Mouse (Mus musculus): ENCODE results near the gene Tcp10c. TPM values are rescaled to one million over a fixed set of nuclear protein-coding genes. Genes with fewer than 3 reads are reported as not detected.
"Not testable (repeated sequence)": the region's sequence is repeated elsewhere in the genome, so short reads cannot be mapped to it uniquely, and the experiment has no call there.

The Tcp10c gene
- polyA plus RNA-seq, 1 experiment from 2014 or later: not detected

DNA sequence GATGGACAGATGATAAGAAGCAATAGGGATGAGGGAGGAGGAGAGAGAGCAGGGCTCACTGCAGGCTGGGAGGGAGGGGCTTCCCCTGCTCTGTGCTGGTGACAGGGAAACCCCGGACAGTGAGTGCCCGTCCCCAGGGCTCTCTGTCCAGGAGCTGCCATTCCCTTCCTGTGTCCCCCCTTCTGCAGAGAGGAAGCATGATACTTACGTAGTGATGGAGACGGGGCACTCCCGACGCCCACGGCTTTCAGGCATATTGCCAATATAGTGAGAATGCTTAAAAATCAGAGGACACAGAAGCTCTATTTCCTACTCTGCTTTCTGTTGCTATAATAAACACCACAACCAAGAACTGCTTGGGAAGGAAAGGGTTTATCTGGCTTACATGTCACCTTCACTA is 14.3 kb downstream of the Tcp10c start:
- not testable (repeated sequence) for H3K4me1 ChIP-seq (ENCODE audit: insufficient read depth, low read depth, low read length); H3K9me3 ChIP-seq (ENCODE audit: low read length); H3K4me2 ChIP-seq (replicated peaks; ENCODE audit: low read depth, low read length); H3K4me3 ChIP-seq (ENCODE audit: low read depth, low read length); DNase-seq (ENCODE audit: low spot score); H3K27ac ChIP-seq (ENCODE audit: low read length); H3K9ac ChIP-seq (replicated peaks; ENCODE audit: low read depth); H3K27me3 ChIP-seq (replicated peaks; ENCODE audit: insufficient read depth, low read length); H3K36me3 ChIP-seq (ENCODE audit: insufficient read depth, low read length); ATAC-seq
- 80% methylated on average over 5 of the region's 7 CpGs for WGBS

DNA sequence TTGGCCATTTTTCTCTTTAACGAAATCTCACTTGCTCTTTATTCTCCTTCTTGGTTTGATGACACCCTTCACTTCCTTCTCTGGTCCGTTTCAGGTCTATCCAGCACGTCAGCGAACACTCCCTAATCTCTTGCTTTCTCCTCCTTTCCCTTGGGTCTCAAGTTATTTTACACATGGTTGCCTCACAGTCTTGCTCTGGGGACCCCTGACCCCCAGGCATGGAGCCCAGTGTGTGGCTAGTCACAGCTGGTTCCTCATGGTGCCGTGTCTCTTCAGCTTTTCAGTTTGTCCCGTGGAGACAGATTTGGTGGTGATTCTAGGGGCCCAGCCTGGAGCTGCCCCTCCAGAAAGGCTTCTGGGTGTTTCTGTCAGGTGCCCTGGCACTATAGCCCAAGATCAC is 16.4 kb downstream of the Tcp10c start:
- not testable (repeated sequence) for H3K4me2 ChIP-seq (replicated peaks; ENCODE audit: low read depth, low read length); H3K9me3 ChIP-seq (ENCODE audit: low read length); H3K36me3 ChIP-seq (ENCODE audit: insufficient read depth, low read length); H3K4me1 ChIP-seq (ENCODE audit: insufficient read depth, low read depth, low read length); H3K4me3 ChIP-seq (ENCODE audit: low read depth, low read length); H3K9ac ChIP-seq (replicated peaks; ENCODE audit: low read depth); ATAC-seq; H3K27ac ChIP-seq (ENCODE audit: low read length); DNase-seq (ENCODE audit: low spot score); H3K27me3 ChIP-seq (replicated peaks; ENCODE audit: insufficient read depth, low read length)
- WGBS: 55% methylated on average over 4 of the region's 6 CpGs

DNA sequence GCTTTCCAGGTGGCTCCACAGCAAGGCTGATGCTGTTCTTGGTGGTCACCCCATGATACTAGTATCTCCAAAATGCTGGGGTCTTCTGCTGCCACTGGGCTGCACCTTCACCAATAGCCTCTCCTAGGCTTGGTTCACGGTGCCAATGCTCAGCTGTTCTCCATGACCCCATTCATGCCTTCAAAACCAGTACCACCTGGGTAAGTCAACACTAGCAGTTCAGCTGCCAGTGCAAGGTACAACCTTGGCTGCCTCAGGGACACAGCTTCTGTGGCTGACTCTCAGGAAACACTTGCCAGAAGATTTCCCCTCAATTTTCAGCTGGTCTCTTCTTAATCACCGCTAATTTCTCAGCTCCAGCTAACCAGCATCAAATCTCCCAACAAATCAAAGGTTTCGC is 24.0 kb downstream of the Tcp10c start:
- H3K4me3 ChIP-seq (ENCODE audit: low read depth, low read length); ATAC-seq; H3K27ac ChIP-seq (ENCODE audit: low read length); H3K9me3 ChIP-seq (ENCODE audit: low read length); H3K4me2 ChIP-seq (replicated peaks; ENCODE audit: low read depth, low read length); H3K27me3 ChIP-seq (replicated peaks; ENCODE audit: insufficient read depth, low read length); DNase-seq (ENCODE audit: low spot score); H3K36me3 ChIP-seq (ENCODE audit: insufficient read depth, low read length); H3K9ac ChIP-seq (replicated peaks; ENCODE audit: low read depth); H3K4me1 ChIP-seq (ENCODE audit: insufficient read depth, low read depth, low read length): not testable (repeated sequence)
- WGBS: 70% methylated on average over 3 of the region's 3 CpGs

DNA sequence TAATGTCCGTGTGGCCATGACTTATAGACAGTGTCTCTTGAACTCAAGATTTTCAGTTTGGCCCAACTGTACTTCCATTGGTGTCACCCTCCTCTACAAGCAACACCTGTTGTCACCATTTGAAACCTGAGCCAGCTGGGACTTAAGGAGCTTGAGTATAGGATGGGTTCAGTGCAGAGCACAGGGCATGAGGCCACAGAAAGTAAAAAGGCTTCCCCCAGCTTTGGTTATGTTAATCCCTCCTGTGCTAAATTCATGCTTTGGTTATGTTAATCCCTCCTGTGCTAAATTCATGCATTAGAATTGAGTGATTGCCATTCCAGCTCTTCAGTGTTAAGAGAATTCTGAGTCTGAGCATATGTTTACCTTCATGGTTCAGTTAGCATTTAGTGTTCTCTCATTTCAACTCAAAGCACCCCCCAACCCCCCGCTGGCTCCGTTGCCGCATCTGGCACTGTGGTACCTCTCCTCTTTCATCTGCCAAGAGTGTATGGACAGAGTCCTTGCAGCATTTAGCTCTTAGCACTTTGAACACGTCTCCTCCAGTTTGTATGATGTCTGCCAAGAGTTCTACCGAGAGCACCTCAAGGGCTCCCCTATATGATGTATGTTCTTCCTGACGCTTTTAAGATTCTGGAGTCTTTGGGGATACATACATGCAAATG is 25.7 kb downstream of the Tcp10c start:
- not testable (repeated sequence) for H3K9ac ChIP-seq (replicated peaks; ENCODE audit: low read depth); H3K4me3 ChIP-seq (ENCODE audit: low read depth, low read length); H3K9me3 ChIP-seq (ENCODE audit: low read length); H3K4me2 ChIP-seq (replicated peaks; ENCODE audit: low read depth, low read length); H3K4me1 ChIP-seq (ENCODE audit: insufficient read depth, low read depth, low read length); H3K36me3 ChIP-seq (ENCODE audit: insufficient read depth, low read length); H3K27ac ChIP-seq (ENCODE audit: low read length); H3K27me3 ChIP-seq (replicated peaks; ENCODE audit: insufficient read depth, low read length); DNase-seq (ENCODE audit: low spot score); ATAC-seq
- 81% methylated on average over 4 of the region's 7 CpGs for WGBS

DNA sequence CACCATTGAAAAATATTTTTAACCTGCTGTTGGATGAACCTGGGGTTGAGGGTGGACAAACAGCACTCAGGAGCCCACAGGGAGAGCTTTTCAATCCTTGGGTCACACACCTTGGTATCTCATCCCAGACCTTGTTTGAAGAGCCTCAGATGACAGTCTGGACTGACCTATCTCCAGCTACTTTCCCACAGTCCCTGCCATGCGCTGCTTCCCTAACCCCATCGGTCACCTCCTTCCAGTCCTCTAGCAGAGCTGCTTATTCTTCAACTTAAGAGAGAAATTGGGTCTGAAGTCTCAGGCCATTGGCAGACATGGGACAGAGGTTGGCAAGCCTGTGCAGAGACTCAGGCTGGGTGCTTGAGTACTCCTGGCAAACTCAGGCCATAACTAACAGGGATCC is 26.9 kb downstream of the Tcp10c start:
- ATAC-seq: not testable (repeated sequence)
- WGBS: 92% methylated on average over 2 of the region's 2 CpGs

DNA sequence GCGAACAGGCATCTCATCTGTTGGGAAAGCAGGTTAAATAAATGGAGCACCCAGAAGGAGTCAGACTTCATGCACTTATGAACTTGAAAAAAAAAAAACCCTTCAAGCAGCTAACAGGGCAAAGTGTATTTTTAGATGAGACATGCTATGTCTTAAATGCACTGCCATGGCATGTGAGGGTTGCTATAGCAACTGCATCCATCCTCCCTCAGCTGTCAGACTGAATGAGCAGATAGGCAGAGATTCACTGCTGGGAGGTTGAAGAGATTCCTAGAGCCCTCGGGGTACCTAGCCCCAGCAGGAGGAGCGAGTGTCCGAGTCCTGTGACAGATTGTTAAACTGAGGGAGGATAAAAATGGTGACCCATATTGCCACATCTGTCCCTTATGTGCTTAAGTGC is 36.6 kb downstream of the Tcp10c start:
- DNase-seq (ENCODE audit: low spot score); H3K4me3 ChIP-seq (ENCODE audit: low read depth, low read length); H3K9me3 ChIP-seq (ENCODE audit: low read length); H3K27ac ChIP-seq (ENCODE audit: low read length); H3K4me1 ChIP-seq (ENCODE audit: insufficient read depth, low read depth, low read length); H3K4me2 ChIP-seq (replicated peaks; ENCODE audit: low read depth, low read length); H3K27me3 ChIP-seq (replicated peaks; ENCODE audit: insufficient read depth, low read length); H3K9ac ChIP-seq (replicated peaks; ENCODE audit: low read depth); H3K36me3 ChIP-seq (ENCODE audit: insufficient read depth, low read length); ATAC-seq: not testable (repeated sequence)
- no CpG with 5 or more reads among the region's 4 CpGs for WGBS

More for the DNA sequence above, 26.9 kb downstream of the Tcp10c start:
- not testable (repeated sequence) for H3K4me3 ChIP-seq (ENCODE audit: low read depth, low read length); H3K36me3 ChIP-seq (ENCODE audit: insufficient read depth, low read length); DNase-seq (ENCODE audit: low spot score); H3K9ac ChIP-seq (replicated peaks; ENCODE audit: low read depth); H3K27me3 ChIP-seq (replicated peaks; ENCODE audit: insufficient read depth, low read length); H3K4me2 ChIP-seq (replicated peaks; ENCODE audit: low read depth, low read length); H3K4me1 ChIP-seq (ENCODE audit: insufficient read depth, low read depth, low read length); H3K9me3 ChIP-seq (ENCODE audit: low read length); H3K27ac ChIP-seq (ENCODE audit: low read length)

- H3K27me3 ChIP-seq (replicated peaks; ENCODE audit: insufficient read depth, low read length); H3K36me3 ChIP-seq (ENCODE audit: insufficient read depth, low read length); ATAC-seq; H3K4me2 ChIP-seq (replicated peaks; ENCODE audit: low read depth, low read length); H3K9me3 ChIP-seq (ENCODE audit: low read length); DNase-seq (ENCODE audit: low spot score); H3K4me3 ChIP-seq (ENCODE audit: low read depth, low read length); H3K27ac ChIP-seq (ENCODE audit: low read length); H3K9ac ChIP-seq (replicated peaks; ENCODE audit: low read depth); H3K4me1 ChIP-seq (ENCODE audit: insufficient read depth, low read depth, low read length): not testable (repeated sequence)
- WGBS: 81% methylated on average over 4 of the region's 5 CpGs
These were observed 45.6 kb downstream of the Tcp10c start for GRCm38 (mm10) chr17:13399961-13400360.

DNA sequence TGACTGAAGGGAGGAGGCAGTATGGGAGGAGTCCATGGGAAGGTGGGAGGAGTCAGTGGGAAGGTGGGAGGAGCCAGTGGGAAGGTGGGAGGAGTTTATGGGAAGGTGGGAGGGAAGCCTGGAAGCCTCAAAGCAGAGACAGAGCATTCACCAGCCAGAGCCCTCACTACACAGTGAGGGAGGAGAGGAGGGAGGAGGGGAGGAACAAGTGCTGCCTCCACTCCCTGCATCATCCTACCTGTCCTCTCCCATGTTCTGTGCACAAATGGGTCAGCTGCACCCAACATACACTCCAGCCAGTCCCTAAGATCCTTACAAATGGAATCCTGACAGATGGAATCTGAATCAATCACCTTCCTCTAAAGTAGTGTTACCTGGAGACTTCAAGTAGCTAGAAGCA is 47.7 kb downstream of the Tcp10c start:
- not testable (repeated sequence) for H3K27ac ChIP-seq (ENCODE audit: low read length); H3K9ac ChIP-seq (replicated peaks; ENCODE audit: low read depth); H3K9me3 ChIP-seq (ENCODE audit: low read length); DNase-seq (ENCODE audit: low spot score); H3K36me3 ChIP-seq (ENCODE audit: insufficient read depth, low read length); H3K4me2 ChIP-seq (replicated peaks; ENCODE audit: low read depth, low read length); H3K4me1 ChIP-seq (ENCODE audit: insufficient read depth, low read depth, low read length); H3K4me3 ChIP-seq (ENCODE audit: low read depth, low read length); ATAC-seq; H3K27me3 ChIP-seq (replicated peaks; ENCODE audit: insufficient read depth, low read length)

DNA sequence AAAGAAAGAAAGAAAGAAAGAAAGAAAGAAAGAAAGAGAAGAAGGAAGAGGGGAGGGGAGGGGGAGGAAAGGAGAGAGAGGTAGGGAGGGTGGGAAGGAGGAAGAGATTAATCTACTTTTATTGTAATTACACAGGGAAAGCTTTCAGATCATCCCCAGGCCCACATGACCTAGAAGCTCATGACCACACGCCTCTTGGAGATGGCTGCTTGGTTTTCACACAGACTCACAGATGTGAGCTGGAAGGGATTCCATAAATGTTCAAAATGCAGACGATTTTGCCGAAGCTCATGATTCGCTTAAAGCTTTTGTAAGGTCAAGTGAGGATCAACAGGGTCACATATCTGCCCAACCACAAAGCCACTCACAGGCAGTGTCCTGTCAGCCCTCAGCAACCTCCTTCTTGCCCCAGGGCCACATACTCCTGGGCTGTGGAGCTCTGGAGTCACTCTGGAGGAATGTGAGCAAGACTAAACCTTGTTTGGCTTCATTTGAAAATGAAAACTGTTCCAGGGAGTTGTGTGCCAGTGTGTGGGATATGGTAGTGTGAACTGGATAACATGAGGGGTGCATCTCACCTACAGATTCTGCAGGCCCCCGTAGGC is 49.3 kb downstream of the Tcp10c start:
- not testable (repeated sequence) for H3K27me3 ChIP-seq (replicated peaks; ENCODE audit: insufficient read depth, low read length); H3K4me2 ChIP-seq (replicated peaks; ENCODE audit: low read depth, low read length); H3K4me3 ChIP-seq (ENCODE audit: low read depth, low read length); H3K27ac ChIP-seq (ENCODE audit: low read length); H3K36me3 ChIP-seq (ENCODE audit: insufficient read depth, low read length); H3K4me1 ChIP-seq (ENCODE audit: insufficient read depth, low read depth, low read length); H3K9ac ChIP-seq (replicated peaks; ENCODE audit: low read depth); DNase-seq (ENCODE audit: low spot score); ATAC-seq; H3K9me3 ChIP-seq (ENCODE audit: low read length)
- 69% methylated on average over 5 of the region's 5 CpGs for WGBS

GRCm38 (mm10) chr17:13406023-13406422 is 51.7 kb downstream of the Tcp10c start:
- H3K36me3 ChIP-seq (ENCODE audit: insufficient read depth, low read length); H3K9ac ChIP-seq (replicated peaks; ENCODE audit: low read depth); DNase-seq (ENCODE audit: low spot score); H3K4me2 ChIP-seq (replicated peaks; ENCODE audit: low read depth, low read length); H3K9me3 ChIP-seq (ENCODE audit: low read length); H3K4me1 ChIP-seq (ENCODE audit: insufficient read depth, low read depth, low read length); H3K27me3 ChIP-seq (replicated peaks; ENCODE audit: insufficient read depth, low read length); H3K4me3 ChIP-seq (ENCODE audit: low read depth, low read length); ATAC-seq; H3K27ac ChIP-seq (ENCODE audit: low read length): not testable (repeated sequence)
- WGBS: 67% methylated on average over 3 of the region's 3 CpGs

All from lung, postnatal 0 days (tissue).